Mouse (Mus musculus) neural tube, embryonic 11.5 days (tissue): ENCODE data around the gene Kdelr1. TPM values are rescaled to one million over a fixed set of nuclear protein-coding genes. Genes with fewer than 3 reads are reported as not detected.
A peak's percentile ranks its signal among the peaks of the same experiment; 100 is the strongest.
"Not testable (repeated sequence)": the region's sequence is repeated elsewhere in the genome, so short reads cannot be mapped to it uniquely, and the experiment has no call there.

Experiments used
- ATAC-seq: fragments of 200-750 bp; cut with Nextera tagmentation; 2 replicates; pipeline ENCODE4 v1.8.0; 2017; ENCODE audit warnings: moderate number of reproducible peaks, mild to moderate bottlenecking, moderate TSS enrichment, moderate library complexity; ENCODE audit not compliant: insufficient read depth, low FRiP score, low TSS enrichment
- DNase-seq: peaks from one replicate; pipeline ENCODE4 v3.0.0-alpha.2; 2015; ENCODE audit warnings: low spot score
- H3K27ac ChIP-seq: fragments of 300-500 bp; sonication (generic); 2 replicates; pipeline ENCODE4 v1.5.1; 2014; ENCODE audit warnings: low read depth, mild to moderate bottlenecking, low read length
- H3K27me3 ChIP-seq: fragments of 300-500 bp; sonication (generic); 2 replicates; pipeline ENCODE4 v1.6.1; 2014; ENCODE audit warnings: mild to moderate bottlenecking, low read length, mixed read lengths; ENCODE audit not compliant: control insufficient read depth, insufficient read depth
- H3K36me3 ChIP-seq: fragments of 300-500 bp; sonication (generic); 2 replicates; pipeline ENCODE4 v1.6.1; 2014; ENCODE audit warnings: mild to moderate bottlenecking, low read length, moderate library complexity, mixed read lengths; ENCODE audit not compliant: control insufficient read depth, insufficient read depth
- H3K4me1 ChIP-seq: fragments of 300-500 bp; sonication (generic); 2 replicates; pipeline ENCODE4 v1.6.1; 2014; ENCODE audit warnings: low read length, mixed read lengths; ENCODE audit not compliant: control insufficient read depth, insufficient read depth
- H3K4me2 ChIP-seq: fragments of 300-500 bp; sonication (generic); 2 replicates; pipeline ENCODE4 v1.6.1; 2014; ENCODE audit warnings: low read depth, mild to moderate bottlenecking, moderate library complexity
- H3K4me3 ChIP-seq: fragments of 300-500 bp; sonication (generic); 2 replicates; pipeline ENCODE4 v1.5.1; 2014; ENCODE audit warnings: low read depth, low read length
- H3K9ac ChIP-seq: fragments of 300-500 bp; sonication (generic); 2 replicates; pipeline ENCODE4 v1.6.1; 2014; ENCODE audit warnings: mild to moderate bottlenecking, low read length
- H3K9me3 ChIP-seq: fragments of 300-500 bp; sonication (generic); 2 replicates; pipeline ENCODE4 v1.6.1; 2016; ENCODE audit warnings: low read length; ENCODE audit not compliant: control insufficient read depth
- WGBS: fragments of 180-500 bp; shearing (Covaris S2); extraction: QIAGEN DNeasy Blood & Tissue Kit; methylation state at CpG from one replicate; pipeline ENCODE4 v1.1.7; 2014; 5-methylcytosine and 5-hydroxymethylcytosine counted together
- polyA plus RNA-seq: library from polyadenylated mRNA; unstranded; fragments of >200 nt; fragmentation: Nextera tagmentation; extraction: Ambion mirVana; gene quantifications from 2 replicates; pipeline ENCODE4 v1.2.1, GENCODE M21; 2014

Kdelr1 gene
- polyA plus RNA-seq, 1 experiment from 2014 or later: 75.4 TPM

DNA sequence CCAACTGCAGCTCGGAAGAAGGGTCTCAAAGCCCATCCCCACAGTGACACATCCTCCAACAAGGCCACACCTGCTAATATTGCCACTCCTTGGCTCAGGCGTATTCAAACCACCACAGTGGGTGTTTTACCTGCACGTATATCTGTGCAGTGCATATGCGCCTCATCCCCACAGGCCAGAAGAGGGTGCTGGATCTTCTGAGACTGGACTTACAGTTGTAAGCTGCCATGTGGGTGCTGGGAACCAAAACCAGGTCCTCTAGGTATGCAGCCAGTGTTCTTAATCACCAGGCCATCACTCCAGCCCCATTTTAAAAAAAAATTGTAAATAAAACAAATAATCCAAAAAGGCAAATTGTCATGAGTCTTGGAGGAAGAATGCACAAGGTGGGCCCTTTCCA is 8.0 kb downstream of the Kdelr1 start:
- H3K4me1 ChIP-seq: no peaks in the 10 kb centered on the region
- no peak overlapping the region for H3K4me2 ChIP-seq
- H3K9ac ChIP-seq: no peak overlapping the region
- peaks cover 24% of the 10 kb centered on the region for H3K36me3 ChIP-seq
- no peaks in the 10 kb centered on the region for H3K9me3 ChIP-seq
- ATAC-seq (no peak), DNase-seq (no peak)
- H3K27me3 ChIP-seq: no peaks in the 10 kb centered on the region
- WGBS: 97% methylated on average over 4 of the region's 4 CpGs
- H3K27ac ChIP-seq: no peak overlapping the region
- no peak overlapping the region for H3K4me3 ChIP-seq

DNA sequence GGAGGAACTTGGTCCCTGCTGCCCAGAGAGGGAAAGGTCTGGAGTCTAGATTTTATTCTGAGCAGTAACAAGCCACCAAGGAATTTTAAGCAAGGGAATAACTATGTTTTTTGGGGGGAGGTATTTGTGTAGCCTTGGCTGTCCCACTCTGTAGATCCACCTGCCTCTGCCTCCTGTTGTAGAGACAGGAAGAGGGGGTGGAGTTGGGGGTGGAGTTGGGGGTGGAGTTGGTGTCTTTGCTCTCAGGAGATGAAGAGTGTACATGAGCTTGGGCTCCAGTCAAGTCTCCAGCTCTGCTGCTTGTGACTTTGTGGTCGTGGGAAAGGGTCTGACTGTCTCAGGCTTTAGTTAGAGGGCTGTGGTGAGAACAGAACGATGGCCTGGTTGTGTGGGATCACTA is 8.4 kb downstream of the Kdelr1 start:
- H3K4me1 ChIP-seq: no peaks in the 10 kb centered on the region
- H3K9me3 ChIP-seq: no peaks in the 10 kb centered on the region
- ATAC-seq: no peak
- no peak overlapping the region for H3K27ac ChIP-seq
- H3K4me2 ChIP-seq: no peak overlapping the region
- DNase-seq: no peak
- H3K4me3 ChIP-seq: no peak overlapping the region
- H3K27me3 ChIP-seq: no peaks in the 10 kb centered on the region
- H3K9ac ChIP-seq: no peak overlapping the region
- peaks cover 24% of the 10 kb centered on the region for H3K36me3 ChIP-seq
- WGBS: 91% methylated on average over 2 of the region's 2 CpGs

DNA sequence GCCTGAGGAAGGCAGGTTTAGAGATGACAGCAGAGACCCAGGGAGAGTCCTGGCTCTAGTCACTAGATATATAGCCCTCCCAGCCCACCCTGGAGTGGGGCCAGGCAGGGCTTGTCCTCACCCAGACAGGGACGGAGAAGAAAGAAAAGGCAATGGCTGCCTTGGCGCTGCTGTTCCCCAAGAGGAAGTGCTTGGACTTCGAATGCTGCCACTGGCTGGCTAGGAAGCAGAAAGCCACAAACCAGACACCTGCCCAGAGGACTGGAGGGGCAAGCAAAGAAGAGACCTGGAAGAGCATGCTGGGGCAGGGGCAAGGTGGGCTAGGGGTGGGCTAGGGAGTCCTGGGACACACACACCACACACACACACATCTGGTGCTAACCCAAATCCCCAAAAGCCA is 14.7 kb downstream of the Kdelr1 start:
- Histone ChIP-seq H3K4me1 (no peaks in the 10 kb centered on the region), H3K27ac (no peak overlapping the region), H3K27me3 (no peaks in the 10 kb centered on the region), H3K36me3 (peaks cover 6% of the 10 kb centered on the region), H3K4me3 (no peak overlapping the region), H3K9ac (no peak overlapping the region), H3K4me2 (no peak overlapping the region), H3K9me3 (no peaks in the 10 kb centered on the region)
- no peak for ATAC-seq
- WGBS: 53% methylated on average over 3 of the region's 3 CpGs
- no peak for DNase-seq

DNA sequence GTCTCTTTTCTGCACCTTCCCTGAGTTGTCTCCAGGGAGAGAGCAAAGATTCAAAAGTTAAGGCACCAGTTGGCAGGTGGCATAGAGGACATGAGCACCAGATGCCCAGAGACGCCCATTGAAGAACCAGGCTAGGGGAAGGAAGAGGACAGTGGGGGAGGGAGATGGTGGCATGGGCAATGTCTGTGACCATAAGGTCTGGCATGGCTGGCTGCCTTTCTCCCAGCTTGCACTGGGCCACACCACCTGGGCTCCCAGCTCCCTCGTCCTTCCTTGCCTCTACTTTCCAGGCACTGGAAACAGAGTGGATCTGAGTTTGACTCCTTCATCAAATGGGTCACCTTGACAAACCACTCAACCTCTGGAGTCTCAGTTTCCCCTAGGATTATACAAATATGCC is 20.1 kb downstream of the Kdelr1 start:
- H3K4me2 ChIP-seq: no peak overlapping the region
- no peak overlapping the region for H3K4me3 ChIP-seq
- no peaks in the 10 kb centered on the region for H3K36me3 ChIP-seq
- DNase-seq: no peak
- ATAC-seq: no peak
- WGBS: 63% methylated on average over 2 of the region's 2 CpGs
- H3K9me3 ChIP-seq: no peaks in the 10 kb centered on the region
- H3K9ac ChIP-seq: no peak overlapping the region
- H3K27ac ChIP-seq: no peak overlapping the region
- H3K4me1 ChIP-seq: peaks cover 4% of the 10 kb centered on the region; the same call in 1 of the 2 replicates
- no peaks in the 10 kb centered on the region for H3K27me3 ChIP-seq

DNA sequence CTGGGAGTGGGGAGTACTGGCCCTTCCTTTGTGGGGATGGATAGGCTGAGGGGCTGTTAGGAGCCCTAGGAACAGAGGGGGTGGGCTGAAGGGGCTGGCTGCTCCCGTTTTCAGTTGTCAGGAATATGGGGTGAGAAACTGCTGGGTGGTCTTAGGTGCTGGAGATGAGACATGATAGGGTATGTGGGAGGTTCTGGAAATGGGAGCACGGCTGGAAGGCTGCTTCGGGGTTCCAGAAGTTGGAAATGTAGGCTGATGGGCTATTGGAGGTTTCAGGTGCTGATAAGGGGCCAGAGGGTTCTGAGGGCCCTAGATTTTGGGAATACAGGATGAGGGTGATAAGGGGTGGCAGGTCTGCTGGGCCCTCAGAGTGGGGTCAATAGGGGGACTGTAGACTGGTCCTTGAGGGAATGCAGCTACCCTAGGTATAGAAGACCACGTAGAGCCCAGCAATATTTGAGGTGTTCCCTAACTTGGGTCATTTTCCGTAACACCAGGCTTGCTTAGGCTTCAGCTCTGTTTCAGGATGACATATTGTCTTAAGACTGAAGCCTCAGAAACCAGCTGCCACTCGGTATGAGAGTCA is 23.5 kb downstream of the Kdelr1 start:
- H3K4me3 ChIP-seq: peak overlapping the region; percentile 48; the same call in 1 of the 2 replicates
- peak overlapping the region; percentile 20; the same call in 1 of the 2 replicates for H3K4me2 ChIP-seq
- H3K9ac ChIP-seq: no peak overlapping the region; the same call in 1 of the 2 replicates
- H3K4me1 ChIP-seq: peaks cover 5% of the 10 kb centered on the region; the same call in 1 of the 2 replicates
- no peaks in the 10 kb centered on the region for H3K36me3 ChIP-seq
- no peaks in the 10 kb centered on the region for H3K9me3 ChIP-seq
- H3K27ac ChIP-seq: no peak overlapping the region
- ATAC-seq: peak; percentile 15; the same call in 1 of the 2 replicates
- 76% methylated on average over 6 of the region's 6 CpGs for WGBS
- H3K27me3 ChIP-seq: no peaks in the 10 kb centered on the region
- no peak for DNase-seq

DNA sequence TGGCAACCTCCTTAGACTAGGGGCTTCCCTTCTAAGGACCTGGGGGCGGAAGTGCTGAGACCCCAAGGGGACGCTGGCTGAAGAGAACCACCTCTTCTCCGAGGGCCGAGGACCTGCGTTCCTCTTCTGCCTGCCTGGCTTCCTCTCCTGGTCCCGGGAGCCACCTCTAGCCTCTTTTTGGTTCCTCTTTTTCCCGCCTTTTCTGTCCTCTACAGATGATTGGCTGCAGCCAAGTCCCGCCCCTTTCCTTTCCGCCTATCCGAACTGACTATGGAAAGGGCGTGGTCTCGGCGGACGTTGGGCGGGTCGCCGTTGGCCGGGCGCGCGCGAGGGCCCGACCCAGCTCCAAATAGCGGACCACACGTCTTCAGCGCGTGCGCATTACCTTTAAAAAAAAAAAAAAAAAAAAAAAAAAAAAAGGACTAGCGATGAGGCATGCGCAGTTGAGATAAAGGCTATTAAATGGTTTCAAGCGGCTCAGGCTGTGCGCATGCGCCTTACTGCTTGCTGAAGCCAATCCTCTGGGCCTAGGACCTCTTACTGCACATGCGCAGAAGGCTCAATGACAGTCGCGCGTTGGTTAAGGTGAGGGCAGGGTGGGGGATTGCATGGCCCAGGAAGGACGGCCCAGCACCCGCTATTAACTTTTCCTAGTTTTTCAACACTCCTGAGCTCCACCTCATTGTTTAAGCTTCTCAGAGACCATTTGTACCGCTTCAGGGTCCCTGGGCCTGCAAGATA is 24.1 kb downstream of the Kdelr1 start, which contains the start of the genes Syngr4 and Tmem143:
Gene Syngr4 (minus strand): TSS at position 198 of the 741 bp plus-strand sequence.
Gene Tmem143 (plus strand): TSS at position 425 of the 741 bp plus-strand sequence.
- peak; percentile 96 for DNase-seq
- ATAC-seq: peak; percentile 91
- under 1% methylated on average over 40 of the region's 40 CpGs for WGBS
- Histone ChIP-seq H3K4me1 (peaks cover 5% of the 10 kb centered on the region; the same call in 1 of the 2 replicates), H3K27me3 (no peaks in the 10 kb centered on the region), H3K27ac (peak within 1 kb of the TSS; percentile 44; the same call in 1 of the 2 replicates), H3K9me3 (no peaks in the 10 kb centered on the region), H3K9ac (peak within 1 kb of the TSS; percentile 63), H3K4me3 (peak within 1 kb of the TSS; percentile 48), H3K4me2 (peak within 1 kb of the TSS; percentile 89), H3K36me3 (no peaks in the 10 kb centered on the region)

DNA sequence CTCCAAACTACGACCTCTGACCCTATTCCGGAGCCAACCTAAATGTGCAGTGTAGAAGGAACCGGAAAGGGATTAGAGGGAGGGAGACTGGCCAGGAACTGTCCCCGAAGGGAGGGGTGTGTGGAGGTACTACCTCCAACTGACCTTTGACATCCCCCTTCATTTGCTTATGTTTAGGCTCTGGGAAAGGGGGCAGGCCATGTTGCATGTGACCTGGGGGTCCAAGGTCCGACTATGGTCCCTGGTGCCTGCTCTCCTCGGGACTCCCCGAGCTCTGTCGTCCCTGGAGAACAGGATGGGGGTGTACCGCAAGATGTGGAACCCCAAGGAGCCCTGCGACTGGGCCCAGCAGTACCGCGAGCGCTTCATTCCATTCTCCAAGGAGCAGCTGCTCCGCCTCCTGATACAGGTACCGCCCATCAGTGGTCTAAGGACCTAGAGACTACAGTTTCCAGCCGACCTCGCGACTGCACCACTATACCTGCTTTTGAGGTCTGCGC is 24.7 kb downstream of the Kdelr1 start:
- peak; percentile 53 for DNase-seq
- Histone ChIP-seq H3K36me3 (no peaks in the 10 kb centered on the region), H3K9me3 (no peaks in the 10 kb centered on the region), H3K4me2 (peak overlapping the region; percentile 89), H3K4me1 (peaks cover 5% of the 10 kb centered on the region; the same call in 1 of the 2 replicates), H3K9ac (peak overlapping the region; percentile 63), H3K4me3 (peak overlapping the region; percentile 48), H3K27me3 (no peaks in the 10 kb centered on the region), H3K27ac (peak overlapping the region; percentile 44; the same call in 1 of the 2 replicates)
- ATAC-seq: peak; percentile 66
- WGBS: 1% methylated on average over 19 of the region's 19 CpGs

DNA sequence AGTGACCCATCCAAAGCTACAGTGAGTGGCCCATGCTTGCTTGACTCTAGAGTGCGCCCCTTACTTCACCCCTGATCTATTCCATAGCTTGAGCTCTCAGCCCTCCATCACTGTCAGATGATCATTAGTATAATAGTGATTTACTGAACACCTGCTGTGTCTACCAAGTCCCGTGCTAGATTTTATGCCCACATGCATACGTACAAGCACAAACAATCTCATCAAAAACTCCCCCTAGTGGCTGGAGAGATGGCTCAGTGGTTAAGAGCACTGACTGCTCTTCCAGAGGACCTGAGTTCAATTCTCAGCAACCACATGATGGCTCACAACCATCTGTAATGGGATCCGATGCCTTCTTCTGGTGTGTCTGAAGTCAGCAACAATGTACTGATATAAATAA is 25.6 kb downstream of the Kdelr1 start:
- WGBS: 54% methylated on average over 4 of the region's 4 CpGs
- H3K36me3 ChIP-seq, H3K27ac ChIP-seq, H3K4me1 ChIP-seq, H3K9me3 ChIP-seq, H3K9ac ChIP-seq, H3K27me3 ChIP-seq, H3K4me3 ChIP-seq, DNase-seq: not testable (repeated sequence)
- 0 out of 2 replicates have a peak, but pooled peaks have one; percentile 22 for ATAC-seq
- H3K4me2 ChIP-seq: peak overlapping the region; percentile 89; the same call in 1 of the 2 replicates
